Mouse (Mus musculus) lung, adult 2 months (tissue): ENCODE measurements at regions not wholly inside any gene's neighbourhood (a gene's known extent, or its start where the extent isn't known, plus 50 kb on each side); places are given as distances from the start of the nearest gene placed in this dataset.

Experiments used
- CTCF ChIP-seq: fragments of 200-500 bp; IDR thresholded peaks from 2 replicates; pipeline ENCODE4 v1.5.1; 2011; ENCODE audit warnings: mild to moderate bottlenecking, low read length, control low read depth; ENCODE audit not compliant: insufficient read depth
- POLR2A ChIP-seq: fragments of 200-500 bp; IDR thresholded peaks from 2 replicates; pipeline ENCODE4 v1.6.1; 2011; ENCODE audit warnings: low read depth, mild to moderate bottlenecking, control low read depth, low read length, borderline replicate concordance; ENCODE audit errors: extremely low read depth

DNA sequence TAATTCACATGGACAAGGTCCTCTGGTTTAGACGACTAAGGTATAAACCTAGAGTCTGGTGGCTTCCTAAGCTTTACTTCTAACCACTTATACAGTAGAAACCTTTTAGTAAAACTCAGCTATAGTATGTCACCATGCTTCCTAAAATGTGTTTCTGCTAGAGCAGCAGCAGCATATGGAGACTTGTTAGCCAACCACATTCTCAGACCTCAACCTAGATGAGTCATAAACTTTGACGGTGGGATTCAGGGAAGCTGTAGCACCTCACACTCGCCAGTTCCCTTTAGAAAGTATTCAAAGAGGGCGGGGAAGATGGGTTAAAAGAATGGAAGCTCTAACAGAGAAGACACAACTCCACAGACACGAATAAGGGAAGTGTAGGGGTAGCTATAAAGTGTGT lies 298.8 kb upstream of the 4933412E24Rik start:
- TF ChIP-seq CTCF (no peak), POLR2A (no peak)
